Mouse (Mus musculus) kidney, postnatal 4 days (tissue): ENCODE measurements around the gene Dennd1b.

Experiments
- DNase-seq, 2 experiments: peaks; one replicate each; pipeline ENCODE4 v3.0.0; 2021; ENCODE audit warnings: mixed read lengths in 2 of 2

Gene Dennd1b

GRCm38 (mm10) chr1:139090744-139091143 lies 127.5 kb downstream of the Dennd1b start:
- DNase-seq = no peak

DNA sequence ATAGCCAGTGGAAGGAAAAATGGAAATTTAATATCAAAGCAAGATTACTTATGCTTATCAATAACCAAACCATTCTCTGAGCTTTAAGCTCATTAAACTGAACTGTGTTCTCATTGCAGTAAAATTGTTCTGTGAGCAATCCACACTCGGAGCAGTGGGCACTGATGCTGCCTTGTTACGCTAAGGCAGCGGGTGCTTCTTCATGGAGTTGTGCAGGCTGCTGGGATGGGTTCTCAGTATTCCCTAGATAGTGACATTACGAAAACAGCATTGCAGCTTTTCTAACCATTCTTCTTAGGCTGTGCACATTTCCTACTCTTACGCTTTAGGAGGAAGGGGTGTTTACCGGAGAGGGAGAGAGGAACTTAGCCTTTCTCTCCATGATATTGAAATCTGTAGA lies 128.5 kb downstream of the Dennd1b start:
- no peak for DNase-seq

GRCm38 (mm10) chr1:139092144-139092543 lies 128.9 kb downstream of the Dennd1b start:
- DNase-seq = no peak

DNA sequence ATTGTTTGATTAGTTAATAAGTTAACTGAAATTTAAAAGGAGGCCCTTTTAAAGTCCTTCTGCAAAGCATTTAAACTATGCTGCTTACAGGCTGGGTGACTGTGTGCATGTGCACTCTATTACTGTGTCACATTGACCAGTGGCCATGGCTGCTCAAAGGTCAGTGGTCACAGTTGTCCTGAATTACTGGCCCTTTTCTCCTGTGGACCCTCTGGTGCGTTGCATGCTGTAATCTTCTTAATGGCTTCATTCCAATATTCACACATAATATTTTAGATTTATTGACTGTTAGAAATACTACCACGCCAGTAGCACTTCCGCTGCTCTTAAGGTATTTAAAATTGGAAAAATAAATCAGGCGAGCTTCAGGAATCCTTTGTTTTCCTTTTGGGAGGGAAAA lies 129.5 kb downstream of the Dennd1b start:
- DNase-seq = no peak

DNA sequence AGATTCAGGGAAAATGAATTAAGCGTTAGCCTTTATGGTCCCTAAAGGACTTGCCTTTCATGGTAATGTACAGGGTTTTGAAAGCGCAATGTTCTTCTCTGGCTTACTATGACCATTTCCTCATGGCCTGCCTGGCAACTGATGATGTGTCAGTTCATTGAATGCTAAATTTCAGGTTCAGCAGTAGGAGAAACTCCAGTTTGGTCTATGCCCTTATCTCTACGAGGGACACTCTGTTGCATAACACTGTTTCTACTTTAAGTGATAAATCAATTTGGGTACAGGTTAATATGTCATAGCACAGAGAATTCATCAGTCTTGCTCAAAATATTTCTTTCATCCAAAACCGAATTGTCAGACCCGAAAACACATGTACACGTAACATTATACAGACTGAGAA lies 133.1 kb downstream of the Dennd1b start:
- DNase-seq = no peak

- DNase-seq = no peak
These were observed 134.9 kb downstream of the Dennd1b start for GRCm38 (mm10) chr1:139098088-139098487.

DNA sequence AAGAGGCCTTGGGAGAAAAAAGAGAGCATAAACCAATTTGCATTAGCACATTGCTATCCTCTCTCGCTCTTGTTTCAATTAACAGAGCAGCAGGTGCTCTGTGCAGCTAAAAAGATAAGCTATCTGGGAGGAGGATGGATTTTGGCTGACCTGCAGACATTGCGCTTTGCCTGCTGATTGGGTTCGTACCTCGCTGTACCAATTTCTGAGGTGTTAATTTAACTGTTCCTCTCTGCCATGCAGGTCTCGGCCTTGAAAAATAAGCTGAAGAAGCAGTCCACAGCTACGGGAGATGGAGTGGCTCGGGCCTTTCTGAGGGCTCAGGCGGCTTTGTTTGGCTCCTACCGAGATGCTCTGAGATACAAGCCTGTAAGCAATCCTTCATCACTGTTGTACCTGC lies 138.5 kb downstream of the Dennd1b start:
- DNase-seq = no peak

DNA sequence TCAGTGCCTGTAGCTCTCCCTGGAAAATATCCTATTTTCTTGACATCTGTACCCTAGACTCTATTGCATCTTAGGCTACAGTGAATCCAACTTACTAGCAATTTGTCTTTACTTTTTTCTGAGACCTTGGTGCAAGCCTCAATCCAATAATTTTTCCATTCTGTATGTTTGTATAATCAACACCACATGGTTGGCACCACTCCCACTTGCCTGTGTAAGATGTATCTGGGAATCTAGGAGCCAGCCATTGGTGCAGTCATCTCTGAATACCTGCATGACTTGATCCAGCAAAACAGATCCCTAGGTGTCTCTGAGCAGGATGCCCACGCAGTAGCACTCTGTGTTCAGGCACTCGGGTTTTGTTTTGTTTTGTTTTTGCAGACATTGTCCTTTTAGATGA lies 145.0 kb downstream of the Dennd1b start:
- no peak for DNase-seq

GRCm38 (mm10) chr1:139122626-139123025 lies 159.4 kb downstream of the Dennd1b start:
- no peak for DNase-seq

DNA sequence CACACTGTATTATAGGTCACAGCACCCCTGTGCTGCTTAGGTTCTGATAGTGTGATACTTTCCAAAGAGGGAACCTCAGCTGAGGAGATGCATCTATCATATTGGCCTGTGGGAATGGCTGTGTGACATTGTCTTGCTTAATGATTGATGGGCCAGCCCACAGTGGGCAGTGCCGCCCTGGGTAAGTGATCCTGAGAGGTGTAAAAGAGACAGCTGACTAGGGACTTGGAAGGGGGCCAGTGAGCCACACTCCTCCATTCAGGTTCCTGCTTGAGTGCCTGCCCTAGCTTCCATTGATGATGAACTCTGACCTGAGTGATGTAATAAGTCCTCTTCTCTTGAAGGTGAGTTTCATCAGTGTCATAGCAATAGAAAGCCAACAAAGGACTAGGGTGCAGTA lies 176.4 kb downstream of the Dennd1b start:
- no peak for DNase-seq

DNA sequence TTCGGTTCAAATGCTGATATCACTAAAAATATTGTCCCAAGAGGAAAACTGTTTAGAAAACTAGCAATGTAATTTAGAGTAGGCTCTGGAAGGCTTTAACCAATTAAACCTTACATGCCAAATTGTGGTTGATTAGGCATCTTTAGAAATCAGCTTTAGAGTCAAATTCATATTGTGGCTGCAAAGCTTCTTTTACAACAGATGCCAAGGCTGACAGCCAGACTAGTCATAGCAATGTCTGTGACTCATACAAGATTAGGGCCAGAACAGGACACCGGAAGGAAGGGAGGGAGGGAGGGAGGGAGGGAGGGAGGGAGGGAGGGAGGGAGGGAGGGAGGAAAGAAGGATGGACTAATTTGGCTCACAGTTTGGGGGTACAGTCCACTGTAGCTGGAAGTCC lies 182.3 kb downstream of the Dennd1b start:
- DNase-seq = no peak

DNA sequence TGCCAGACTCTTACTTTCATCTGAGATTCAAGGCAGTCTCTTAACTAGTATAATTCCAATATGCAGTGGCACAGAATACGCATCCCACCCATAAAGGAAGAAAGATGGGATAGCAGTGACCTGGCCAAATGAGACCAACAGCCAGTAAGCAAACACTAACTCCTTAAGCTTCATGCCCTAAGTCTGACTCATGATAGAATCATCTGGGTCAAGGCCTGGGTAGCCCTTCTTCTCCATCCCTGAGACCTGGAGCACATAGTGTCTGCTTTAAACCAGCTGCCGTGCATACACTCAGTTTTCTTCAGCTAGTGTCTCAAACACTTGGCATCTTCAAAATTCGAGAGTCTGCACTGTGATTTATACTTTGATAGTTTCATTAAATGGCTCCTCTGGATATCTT lies 183.1 kb downstream of the Dennd1b start:
- no peak for DNase-seq

GRCm38 (mm10) chr1:139153006-139153405 lies 189.8 kb downstream of the Dennd1b start:
- no peak for DNase-seq

DNA sequence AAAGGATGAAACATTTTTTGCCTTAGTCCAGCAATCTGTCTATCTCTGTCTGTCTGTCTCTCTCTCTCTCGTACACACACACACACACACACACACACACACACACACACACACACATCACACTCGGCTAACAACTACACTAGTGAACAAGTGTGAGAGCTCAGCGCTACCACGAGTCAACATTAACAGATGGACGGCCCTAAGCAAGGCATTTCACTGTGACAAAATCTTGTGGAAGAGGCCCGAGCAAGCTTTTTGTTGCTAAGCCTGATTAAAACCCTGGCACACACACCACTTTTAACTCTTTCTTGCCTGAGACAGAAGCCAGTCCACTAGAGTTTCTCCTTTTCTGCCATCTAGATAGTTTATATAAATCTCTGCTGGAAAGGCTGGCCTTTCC lies 190.3 kb downstream of the Dennd1b start:
- DNase-seq = no peak

- no peak for DNase-seq
These were observed 193.2 kb downstream of the Dennd1b start for GRCm38 (mm10) chr1:139156397-139156796.

- DNase-seq = no peak
These were observed 198.4 kb downstream of the Dennd1b start for GRCm38 (mm10) chr1:139161619-139162018.

DNA sequence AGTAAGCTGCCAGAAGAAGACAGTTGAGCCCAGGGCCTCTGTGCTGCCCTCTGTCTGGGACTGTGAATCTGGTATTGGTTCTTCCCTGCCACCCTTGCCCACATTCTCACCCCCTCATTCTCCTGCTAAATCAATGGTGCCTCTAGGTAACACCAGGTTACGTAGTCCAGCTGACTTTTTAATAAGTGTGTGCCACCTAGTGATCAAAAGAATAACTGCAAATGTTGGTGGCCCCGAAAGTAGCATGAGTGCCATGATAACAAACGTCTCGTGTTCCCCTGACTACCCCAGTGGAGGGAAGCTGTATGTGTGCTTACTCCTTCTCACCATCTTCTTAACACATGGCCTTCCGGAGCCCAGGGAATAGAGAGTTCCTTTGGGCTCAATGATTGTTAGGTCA lies 199.6 kb downstream of the Dennd1b start:
- peak; percentile 16 to 33 for DNase-seq

- DNase-seq = no peak
These were observed 211.0 kb downstream of the Dennd1b start for GRCm38 (mm10) chr1:139174058-139174832.

- DNase-seq = no peak
These were observed 216.5 kb downstream of the Dennd1b start for GRCm38 (mm10) chr1:139179707-139180106.

GRCm38 (mm10) chr1:139180481-139181149 lies 217.4 kb downstream of the Dennd1b start:
- DNase-seq = no peak

DNA sequence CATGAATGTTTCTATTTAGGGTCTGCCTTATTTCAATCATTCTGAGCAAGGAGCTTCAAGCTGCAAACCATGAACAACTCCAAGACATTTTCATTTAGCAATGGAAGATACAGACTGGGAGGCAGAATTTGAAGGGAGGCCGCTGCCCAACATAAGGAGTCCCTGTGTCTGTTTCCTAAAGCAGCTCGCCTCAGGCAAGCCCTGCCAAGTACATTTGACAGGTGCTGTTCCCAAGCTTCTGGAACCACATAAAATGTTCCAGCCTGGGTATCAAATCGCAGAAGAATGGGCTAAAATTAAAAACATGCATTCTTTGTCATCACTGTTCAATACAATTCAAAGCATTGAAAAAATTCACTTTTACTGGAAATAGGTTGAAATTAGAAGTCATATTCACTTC lies 229.4 kb downstream of the Dennd1b start:
- DNase-seq = no peak

- no peak for DNase-seq
These were observed 230.8 kb downstream of the Dennd1b start for GRCm38 (mm10) chr1:139194011-139194410.

DNA sequence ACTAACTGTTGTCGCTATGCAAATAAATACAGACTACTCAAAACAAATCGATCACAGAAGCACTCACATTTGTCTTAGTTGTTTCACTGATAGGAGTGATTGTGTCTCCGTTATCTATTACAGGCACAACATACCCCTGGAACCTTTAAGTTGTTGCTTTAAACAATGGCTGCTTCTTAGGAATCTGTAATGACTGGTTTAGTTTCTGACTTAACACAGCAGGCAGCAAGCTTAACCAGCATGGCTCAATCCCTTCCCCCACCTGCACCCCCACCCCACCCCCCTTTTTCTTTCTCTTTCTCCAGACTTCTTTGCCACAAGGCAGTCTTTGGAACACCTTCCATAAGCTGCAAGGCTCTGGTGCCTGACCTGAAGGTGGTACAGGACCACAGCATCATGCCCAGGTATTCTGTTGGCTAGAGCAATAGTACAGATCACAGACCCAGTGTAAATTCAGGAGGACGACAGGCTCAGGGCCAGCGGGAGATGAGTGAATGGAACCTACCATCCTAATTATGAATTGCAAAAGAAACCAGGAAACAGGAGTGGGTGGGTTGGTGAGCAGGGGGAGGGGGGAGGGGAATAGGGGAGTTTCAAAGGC lies 231.3 kb downstream of the Dennd1b start:
- DNase-seq = no peak

DNA sequence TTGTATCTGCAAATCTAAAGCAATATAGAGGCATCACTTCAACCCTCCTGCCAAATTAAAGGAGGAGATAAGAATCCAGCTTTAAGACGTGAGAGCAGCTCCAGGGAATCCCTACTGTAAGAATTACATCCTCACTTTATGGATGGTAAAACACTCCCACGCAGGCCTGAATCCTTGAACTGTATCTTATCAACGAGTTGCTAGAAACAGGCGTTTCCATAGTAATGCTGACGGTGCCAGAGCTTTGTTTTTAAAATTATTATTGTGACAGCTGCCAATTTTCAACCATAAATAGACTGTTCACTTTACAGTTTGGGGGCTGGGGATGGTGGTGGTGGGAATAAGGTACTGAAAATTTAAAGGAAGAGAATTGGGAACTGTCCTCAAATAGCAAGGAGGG lies 239.8 kb downstream of the Dennd1b start:
- no peak for DNase-seq
